Mouse (Mus musculus): ENCODE results near the gene Frrs1l.

Frrs1l gene

DNA sequence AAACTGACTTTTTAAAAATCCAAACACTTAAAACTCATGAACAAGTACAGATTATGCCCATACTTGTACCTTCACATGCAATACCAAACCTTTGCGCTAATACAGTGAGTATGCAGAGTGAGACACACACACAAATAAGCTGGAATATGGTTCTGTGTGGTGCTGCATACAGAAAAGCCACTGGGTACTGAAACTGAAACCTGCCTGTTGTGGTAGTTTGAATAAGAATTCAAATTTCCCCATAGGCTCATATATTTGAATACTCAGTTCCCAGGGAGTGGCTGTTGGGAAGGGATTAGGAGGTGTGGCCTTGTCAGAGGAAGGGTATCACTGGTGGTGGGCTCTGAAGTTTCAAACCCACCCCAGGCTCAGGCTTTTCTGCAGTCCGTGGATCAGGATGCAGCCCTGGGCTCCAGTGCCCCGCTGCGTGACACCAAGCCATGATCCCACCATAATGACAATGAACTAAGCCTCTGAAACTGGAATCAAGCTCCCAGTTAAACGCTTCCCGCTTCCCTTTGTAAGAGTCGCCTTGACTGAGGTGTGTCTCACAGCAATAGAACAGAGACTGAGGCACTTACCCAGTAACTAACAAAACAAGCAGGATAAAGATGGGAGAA is 77.7 kb downstream of the Frrs1l start:
- DNase-seq (ENCODE audit: low spot score) = no peak

DNA sequence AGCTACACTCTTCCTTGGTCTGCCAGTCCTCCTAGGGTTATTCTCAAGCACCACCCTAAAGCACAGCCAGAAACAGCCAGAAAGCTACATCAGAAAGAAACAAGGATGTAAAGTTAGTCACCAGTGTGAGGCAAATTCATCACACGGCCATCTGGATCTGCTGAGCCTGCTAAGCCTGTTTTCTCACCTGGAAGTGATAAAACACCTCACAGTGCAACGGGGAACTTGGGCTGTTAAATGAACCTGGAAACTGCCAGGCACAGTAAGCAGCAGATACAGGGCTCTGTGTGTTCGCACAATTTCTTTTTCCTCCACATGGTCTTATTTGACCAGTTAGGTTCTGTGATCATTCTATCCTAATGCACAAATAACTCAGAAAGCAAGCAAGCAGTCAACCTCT is 80.6 kb downstream of the Frrs1l start:
- DNase-seq (ENCODE audit: low spot score) = no peak

DNA sequence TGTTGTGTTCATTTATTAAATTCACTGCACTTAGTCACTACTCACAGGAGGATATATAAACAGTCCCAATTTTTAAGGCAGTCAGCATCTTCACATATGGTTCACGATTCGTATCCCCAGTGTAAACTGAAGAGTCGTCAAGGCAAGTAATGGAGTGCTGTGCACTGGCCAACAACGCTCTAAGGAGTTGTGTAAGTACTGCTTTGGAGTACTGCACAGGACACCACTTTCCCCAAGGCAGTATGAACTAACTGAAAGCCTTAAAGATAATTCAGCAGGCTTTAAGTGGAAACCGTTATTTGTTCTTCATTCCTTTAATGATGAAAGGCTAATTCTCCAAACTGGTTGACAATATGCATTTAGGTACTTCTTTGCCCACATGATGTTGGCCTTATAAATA is 82.5 kb downstream of the Frrs1l start:
- no peak for DNase-seq (ENCODE audit: low spot score)
